Mouse (Mus musculus): ENCODE results near the gene Csf2rb2.
"Not testable (repeated sequence)": the region's sequence is repeated elsewhere in the genome, so short reads cannot be mapped to it uniquely, and the experiment has no call there.

Gene Csf2rb2

GRCm38 (mm10) chr15:78318338-78319171, 13.0 kb upstream of the Csf2rb2 start:
- DNase-seq (ENCODE audit: low read depth, low spot score): not testable (repeated sequence)

GRCm38 (mm10) chr15:78313659-78314058, 8.1 kb upstream of the Csf2rb2 start:
- not testable (repeated sequence) for DNase-seq (ENCODE audit: low read depth, low spot score)

GRCm38 (mm10) chr15:78312421-78313233, 7.1 kb upstream of the Csf2rb2 start:
- DNase-seq (ENCODE audit: low read depth, low spot score): not testable (repeated sequence)

- DNase-seq (ENCODE audit: low read depth, low spot score): no peak
Measured at GRCm38 (mm10) chr15:78310971-78311370, 5.5 kb upstream of the Csf2rb2 start.

GRCm38 (mm10) chr15:78309865-78310264, 4.3 kb upstream of the Csf2rb2 start:
- peak; percentile 28 for DNase-seq (ENCODE audit: low read depth, low spot score)

- DNase-seq (ENCODE audit: low read depth, low spot score): no peak
Measured at GRCm38 (mm10) chr15:78303665-78304233, 1.8 kb downstream of the Csf2rb2 start.

- DNase-seq (ENCODE audit: low read depth, low spot score): no peak
Measured at GRCm38 (mm10) chr15:78302718-78303117, 2.8 kb downstream of the Csf2rb2 start.

- DNase-seq (ENCODE audit: low read depth, low spot score): no peak
Measured at GRCm38 (mm10) chr15:78300773-78301172, 4.7 kb downstream of the Csf2rb2 start.

- no peak for DNase-seq (ENCODE audit: low read depth, low spot score)
Measured at GRCm38 (mm10) chr15:78299641-78300040, 5.9 kb downstream of the Csf2rb2 start.

GRCm38 (mm10) chr15:78298558-78298957, 7.0 kb downstream of the Csf2rb2 start:
- no peak for DNase-seq (ENCODE audit: low read depth, low spot score)

- no peak for DNase-seq (ENCODE audit: low read depth, low spot score)
Measured at GRCm38 (mm10) chr15:78293716-78294115, 11.8 kb downstream of the Csf2rb2 start.

- not testable (repeated sequence) for DNase-seq (ENCODE audit: low read depth, low spot score)
Measured at GRCm38 (mm10) chr15:78293228-78293627, 12.3 kb downstream of the Csf2rb2 start.

- DNase-seq (ENCODE audit: low read depth, low spot score): not testable (repeated sequence)
Measured at GRCm38 (mm10) chr15:78289775-78290174, 15.7 kb downstream of the Csf2rb2 start.

GRCm38 (mm10) chr15:78287941-78288340, 17.6 kb downstream of the Csf2rb2 start:
- DNase-seq (ENCODE audit: low read depth, low spot score): no peak

- DNase-seq (ENCODE audit: low read depth, low spot score): no peak
Measured at GRCm38 (mm10) chr15:78278308-78278707, 27.2 kb downstream of the Csf2rb2 start.

GRCm38 (mm10) chr15:78271208-78271607, 34.3 kb downstream of the Csf2rb2 start:
- DNase-seq (ENCODE audit: low read depth, low spot score): no peak

- DNase-seq (ENCODE audit: low read depth, low spot score): no peak
Measured at GRCm38 (mm10) chr15:78267865-78268264, 37.7 kb downstream of the Csf2rb2 start.

- DNase-seq (ENCODE audit: low read depth, low spot score): no peak
Measured at GRCm38 (mm10) chr15:78267441-78267840, 38.1 kb downstream of the Csf2rb2 start.

GRCm38 (mm10) chr15:78263286-78263685, 42.2 kb downstream of the Csf2rb2 start:
- no peak for DNase-seq (ENCODE audit: low read depth, low spot score)

- DNase-seq (ENCODE audit: low read depth, low spot score): no peak
Measured at GRCm38 (mm10) chr15:78260668-78261333, 44.7 kb downstream of the Csf2rb2 start.

GRCm38 (mm10) chr15:78258246-78258865, 47.2 kb downstream of the Csf2rb2 start:
- DNase-seq (ENCODE audit: low read depth, low spot score): no peak
